Comparison of ENCODE assay signal across 8 mouse cellular contexts in the genomic region with DNA sequence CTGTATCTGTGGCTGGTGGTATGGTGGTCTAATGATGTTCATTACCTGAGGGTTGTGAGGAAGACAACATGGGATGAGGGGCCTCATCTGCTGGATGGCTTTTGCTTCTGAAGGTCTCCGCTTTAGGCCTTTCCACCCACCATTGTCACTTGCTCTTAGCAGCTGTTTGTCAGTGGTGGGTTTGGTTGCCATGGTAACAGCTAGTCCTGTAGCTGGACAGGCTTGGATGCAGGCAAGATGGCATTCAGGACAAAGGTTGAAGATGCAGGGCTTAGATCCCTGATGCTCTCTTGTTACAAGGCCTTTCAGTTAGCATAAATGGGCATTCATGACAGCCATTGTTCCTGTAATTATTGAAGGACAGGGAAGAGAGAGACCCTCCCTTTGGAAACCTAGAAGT. TPM values are rescaled to one million over a fixed set of nuclear protein-coding genes. Genes with fewer than 3 reads are reported as not detected.
DNase-seq lines count a peak whose midpoint lies in the region; ATAC-seq and TF ChIP-seq lines count a peak whose summit lies in the region.

TSS of gene Prkar2a (plus strand) at position 209 of the 400 bp plus-strand sequence.

- no peaks in the 10 kb centered on the region for H3K27me3 ChIP-seq in hindbrain, postnatal 0 days (ENCODE audit: insufficient read depth, low read length)

- peak within 1 kb of the TSS; percentile 38; the same call in 1 of the 2 replicates for H3K27ac ChIP-seq in hindbrain, postnatal 0 days

- 31% methylated on average over 1 of the region's 1 CpGs for WGBS in hindbrain, postnatal 0 days

- ATAC-seq in hindbrain, postnatal 0 days, result no peak
- no peak for ATAC-seq in megakaryocyte-erythroid progenitor cell, adult 5-6 weeks (replicated peaks; ENCODE audit: low FRiP score, low TSS enrichment, poor library complexity, severe bottlenecking)
- ATAC-seq in activated CD4-positive, CD25-positive, alpha-beta regulatory T cell, adult 4 months, result no peak
- no peak for ATAC-seq in inflammation-experienced regulatory T-cells, adult 6 months

- peaks cover 18% of the 10 kb centered on the region for H3K4me1 ChIP-seq in hindbrain, postnatal 0 days (ENCODE audit: insufficient read depth, low read length)

- no peak for TF ChIP-seq CTCF in hindbrain, postnatal 0 days (IDR thresholded peaks at IDR 0.05; ENCODE audit: low read depth)

- no peak within 1 kb of the TSS for H3K4me2 ChIP-seq in hindbrain, postnatal 0 days (ENCODE audit: low read depth, low read length)

- no peak within 1 kb of the TSS for H3K9ac ChIP-seq in hindbrain, postnatal 0 days (replicated peaks; ENCODE audit: low read length)

- 0 out of 2 replicates have a peak, but pooled peaks cover 5% of the 10 kb centered on the region for H3K36me3 ChIP-seq in hindbrain, postnatal 0 days (ENCODE audit: insufficient read depth, low read length)

- no peak for DNase-seq in adrenal gland, adult 18-20 months (ENCODE audit: low spot score in 2 of 2)
- DNase-seq in adrenal gland, adult (ENCODE audit: inconsistent age in 2 of 2, low spot score in 1 of 2), result no peak
- DNase-seq in adrenal gland, postnatal 4 days (ENCODE audit: low spot score in 2 of 2), result no peak
- DNase-seq in gastrocnemius, postnatal 10 days, result no peak
- peak; percentile 76 for DNase-seq in hindbrain, postnatal 0 days (ENCODE audit: low spot score)

- H3K9me3 ChIP-seq in hindbrain, postnatal 0 days (ENCODE audit: low read length), result no peaks in the 10 kb centered on the region

- H3K4me3 ChIP-seq in hindbrain, postnatal 0 days (ENCODE audit: low read length), result no peak within 1 kb of the TSS

RNA-seq across cellular contexts. Expression of gene Prkar2a, which starts in this region (rescaled TPM):
- 10 to 100 TPM; 33.1 to 43.5 TPM for total RNA-seq in adrenal gland, adult 18-20 months (2021)
- total RNA-seq in adrenal gland, postnatal 4 days (2021), result 10 to 100 TPM; 43.9 to 47.9 TPM
- 100 to 1,000 TPM; 113 TPM for total RNA-seq in gastrocnemius, postnatal 10 days (2021)
- 87.3 and 92.2 TPM in 2 replicates for total RNA-seq in hindbrain, postnatal 0 days (2014; rRNA removed)
- polyA plus RNA-seq in hindbrain, postnatal 0 days (2015; fragmentation: Nextera tagmentation; extraction: Ambion mirVana), result 39.7 and 43.9 TPM in 2 replicates
- 15.7 and 19.3 TPM in 2 replicates for total RNA-seq in megakaryocyte-erythroid progenitor cell, adult 5-6 weeks (2014; fragmentation: Nextera tagmentation)
- total RNA-seq in megakaryocyte-erythroid progenitor cell, adult 5-6 weeks (2017), result 15.8 and 26.9 TPM in 2 replicates
- 1 to 10 TPM; 4.0 to 5.4 TPM for polyA plus RNA-seq in activated CD4-positive, CD25-positive, alpha-beta regulatory T cell, adult 4 months (2017; shearing (Covaris generic))
- polyA plus RNA-seq in inflammation-experienced regulatory T-cells, adult 6 months (2017; shearing (Covaris generic)), result 10 to 100 TPM in 1 of 3 experiments, 1 to 10 TPM in 2; 7.7 to 11.9 (median 9.2) TPM
